Mouse (Mus musculus) bone marrow, adult 2 months (tissue): ENCODE results near the gene Acbd7.

Source experiments
- CTCF ChIP-seq: fragments of 200-500 bp; IDR thresholded peaks from 2 replicates; pipeline ENCODE4 v1.5.1; 2011; ENCODE audit warnings: low read length, control low read depth; ENCODE audit not compliant: control insufficient read depth, insufficient read depth
- POLR2A ChIP-seq: fragments of 200-500 bp; IDR thresholded peaks from 2 replicates; pipeline ENCODE4 v1.6.1; 2011; ENCODE audit warnings: low read depth, mild to moderate bottlenecking, control low read depth, low read length, borderline replicate concordance; ENCODE audit not compliant: control insufficient read depth

- TF ChIP-seq CTCF (no peak), POLR2A (no peak)
Observed at GRCm38 (mm10) chr2:3326547-3326946, 9.4 kb upstream of the Acbd7 start.
